Mouse (Mus musculus): ENCODE data around the gene Borcs6.
A peak's percentile ranks its signal among the peaks of the same experiment; 100 is the strongest.

GRCm38 (mm10) chr11:69088856-69089615 is 29.5 kb downstream of the Borcs6 start:
- TF ChIP-seq CTCF (IDR thresholded peaks at IDR 0.05; ENCODE audit: control insufficient read depth, insufficient read depth, insufficient replicate concordance, low read depth, low read length): peak; percentile 29; the same call in 1 of the 2 replicates
- 0 out of 2 replicates have a peak, but pooled peaks have one; percentile 12 for TF ChIP-seq POLR2A (IDR thresholded peaks at IDR 0.05; ENCODE audit: control insufficient read depth, low read depth, low read length)
